Comparison of ENCODE assay signal across 8 mouse cellular contexts in genomic region chrX:38454900-38455299, GRCm38 (mm10). TPM values are rescaled to one million over a fixed set of nuclear protein-coding genes. Genes with fewer than 3 reads are reported as not detected.
A peak's percentile ranks its signal among the peaks of the same experiment; 100 is the strongest.
DNase-seq lines count a peak whose midpoint lies in the region; ATAC-seq lines count a peak whose summit lies in the region.

No protein-coding gene starts in this region.

- 0 out of 2 replicates have a peak overlapping the region, but pooled peaks have one; percentile 77 for H3K9ac ChIP-seq in lung, embryonic 16.5 days (ENCODE audit: low read length)
- no peak overlapping the region for H3K9ac ChIP-seq in forebrain, embryonic 13.5 days
- no peak overlapping the region for H3K9ac ChIP-seq in limb, embryonic 13.5 days
- H3K9ac ChIP-seq in stomach, embryonic 14.5 days (replicated peaks; ENCODE audit: low read depth, low read length), result peak overlapping the region; percentile 53; the same call in 1 of the 2 replicates

- DNase-seq in lung, postnatal 36 days, result no peak
- DNase-seq in gastrocnemius, postnatal 4 days (ENCODE audit: low spot score in 2 of 2), result no peak
- DNase-seq in urinary bladder, postnatal 25 days (ENCODE audit: low spot score), result no peak
- DNase-seq in left cerebral cortex, adult 11 months (ENCODE audit: low spot score), result no peak

- no peaks in the 10 kb centered on the region for H3K4me1 ChIP-seq in lung, embryonic 16.5 days (replicated peaks; ENCODE audit: control insufficient read depth, insufficient read depth, low read length)
- peaks cover 8% of the 10 kb centered on the region; the same call in 1 of the 2 replicates for H3K4me1 ChIP-seq in forebrain, embryonic 13.5 days
- peaks cover 5% of the 10 kb centered on the region; the same call in 1 of the 2 replicates for H3K4me1 ChIP-seq in limb, embryonic 13.5 days
- H3K4me1 ChIP-seq in stomach, embryonic 14.5 days (ENCODE audit: control insufficient read depth, insufficient read depth, low read length), result no peaks in the 10 kb centered on the region

- peak overlapping the region; percentile 64 for H3K4me3 ChIP-seq in lung, embryonic 16.5 days (ENCODE audit: low read length)
- peak overlapping the region; percentile 57; the same call in 1 of the 2 replicates for H3K4me3 ChIP-seq in forebrain, embryonic 13.5 days
- H3K4me3 ChIP-seq in limb, embryonic 13.5 days, result peak overlapping the region; percentile 60
- peak overlapping the region; percentile 56 for H3K4me3 ChIP-seq in stomach, embryonic 14.5 days (ENCODE audit: low read depth, low read length)

- no peaks in the 10 kb centered on the region for H3K9me3 ChIP-seq in lung, embryonic 16.5 days (ENCODE audit: control insufficient read depth, low read length)
- H3K9me3 ChIP-seq in forebrain, embryonic 13.5 days (replicated peaks), result no peaks in the 10 kb centered on the region
- no peaks in the 10 kb centered on the region for H3K9me3 ChIP-seq in limb, embryonic 13.5 days
- no peaks in the 10 kb centered on the region for H3K9me3 ChIP-seq in stomach, embryonic 14.5 days (ENCODE audit: control insufficient read depth, low read depth, low read length)

- H3K36me3 ChIP-seq in lung, embryonic 16.5 days (ENCODE audit: control insufficient read depth, insufficient read depth, low read length), result peaks cover 7% of the 10 kb centered on the region
- peaks cover 8% of the 10 kb centered on the region for H3K36me3 ChIP-seq in forebrain, embryonic 13.5 days (ENCODE audit: poor library complexity, severe bottlenecking)
- H3K36me3 ChIP-seq in limb, embryonic 13.5 days, result peaks cover 17% of the 10 kb centered on the region
- H3K36me3 ChIP-seq in stomach, embryonic 14.5 days (ENCODE audit: control insufficient read depth, insufficient read depth, low read length), result no peaks in the 10 kb centered on the region; the same call in 1 of the 2 replicates

- ATAC-seq in lung, embryonic 16.5 days (ENCODE audit: low read depth), result no peak
- ATAC-seq in forebrain, embryonic 13.5 days, result no peak
- no peak for ATAC-seq in limb, embryonic 13.5 days (ENCODE audit: low FRiP score, low read depth)
- ATAC-seq in stomach, embryonic 14.5 days (ENCODE audit: insufficient number of reproducible peaks, insufficient read depth, low FRiP score, low read depth), result no peak

- no peaks in the 10 kb centered on the region for H3K27me3 ChIP-seq in lung, embryonic 16.5 days (ENCODE audit: control insufficient read depth, insufficient read depth, low read depth, low read length)
- no peaks in the 10 kb centered on the region for H3K27me3 ChIP-seq in forebrain, embryonic 13.5 days
- H3K27me3 ChIP-seq in limb, embryonic 13.5 days, result no peaks in the 10 kb centered on the region
- H3K27me3 ChIP-seq in stomach, embryonic 14.5 days (ENCODE audit: control insufficient read depth, insufficient read depth, low read length), result no peaks in the 10 kb centered on the region

- H3K27ac ChIP-seq in lung, embryonic 16.5 days (ENCODE audit: low read length), result no peak overlapping the region
- no peak overlapping the region for H3K27ac ChIP-seq in forebrain, embryonic 13.5 days
- no peak overlapping the region for H3K27ac ChIP-seq in limb, embryonic 13.5 days
- H3K27ac ChIP-seq in stomach, embryonic 14.5 days (ENCODE audit: low read length), result no peak overlapping the region

- peak overlapping the region; percentile 59 for H3K4me2 ChIP-seq in lung, embryonic 16.5 days (ENCODE audit: low read depth, low read length)
- H3K4me2 ChIP-seq in forebrain, embryonic 13.5 days, result peak overlapping the region; percentile 67
- H3K4me2 ChIP-seq in limb, embryonic 13.5 days (replicated peaks), result peak overlapping the region; percentile 63
- H3K4me2 ChIP-seq in stomach, embryonic 14.5 days (replicated peaks; ENCODE audit: low read depth, low read length), result peak overlapping the region; percentile 42

- WGBS in lung, embryonic 16.5 days, result 9% methylated on average over 2 of the region's 2 CpGs
- 25% methylated on average over 2 of the region's 2 CpGs for WGBS in forebrain, embryonic 13.5 days
- 32% methylated on average over 2 of the region's 2 CpGs for WGBS in limb, embryonic 13.5 days
- WGBS in stomach, embryonic 14.5 days, result 25% methylated on average over 2 of the region's 2 CpGs

RNA-seq across cellular contexts. Expression of gene Lamp2, which starts 1.4 kb away (rescaled TPM):
- polyA plus RNA-seq in lung, embryonic 16.5 days (2015; fragmentation: Nextera tagmentation; extraction: Ambion mirVana), result 167 and 170 TPM in 2 replicates
- 48.0 and 49.6 TPM in 2 replicates for polyA plus RNA-seq in forebrain, embryonic 13.5 days (2015; fragmentation: Nextera tagmentation; extraction: Ambion mirVana)
- polyA plus RNA-seq in limb, embryonic 13.5 days (2015; fragmentation: Nextera tagmentation; extraction: Ambion mirVana), result 109 and 115 TPM in 2 replicates
- polyA plus RNA-seq in stomach, embryonic 14.5 days (2014; fragmentation: Nextera tagmentation; extraction: Ambion mirVana), result 173 and 184 TPM in 2 replicates
- total RNA-seq in gastrocnemius, postnatal 4 days (2021), result 100 to 1,000 TPM; 110 to 117 TPM

Comparison
In these comparisons a context has a peak if more than half of its experiments do, and no peak if none do; other contexts are left out.
1. H3K9ac ChIP-seq: peak in lung, embryonic 16.5 days (single experiment) and stomach, embryonic 14.5 days (single experiment); none in forebrain, embryonic 13.5 days (single experiment) and limb, embryonic 13.5 days (single experiment).
2. Peak in every context shown above with its lines, with median percentiles within 50 percentile points of each other: H3K4me2 ChIP-seq and H3K4me3 ChIP-seq.